Comparison of ENCODE assay signal across 11 mouse cellular contexts in the genomic region with DNA sequence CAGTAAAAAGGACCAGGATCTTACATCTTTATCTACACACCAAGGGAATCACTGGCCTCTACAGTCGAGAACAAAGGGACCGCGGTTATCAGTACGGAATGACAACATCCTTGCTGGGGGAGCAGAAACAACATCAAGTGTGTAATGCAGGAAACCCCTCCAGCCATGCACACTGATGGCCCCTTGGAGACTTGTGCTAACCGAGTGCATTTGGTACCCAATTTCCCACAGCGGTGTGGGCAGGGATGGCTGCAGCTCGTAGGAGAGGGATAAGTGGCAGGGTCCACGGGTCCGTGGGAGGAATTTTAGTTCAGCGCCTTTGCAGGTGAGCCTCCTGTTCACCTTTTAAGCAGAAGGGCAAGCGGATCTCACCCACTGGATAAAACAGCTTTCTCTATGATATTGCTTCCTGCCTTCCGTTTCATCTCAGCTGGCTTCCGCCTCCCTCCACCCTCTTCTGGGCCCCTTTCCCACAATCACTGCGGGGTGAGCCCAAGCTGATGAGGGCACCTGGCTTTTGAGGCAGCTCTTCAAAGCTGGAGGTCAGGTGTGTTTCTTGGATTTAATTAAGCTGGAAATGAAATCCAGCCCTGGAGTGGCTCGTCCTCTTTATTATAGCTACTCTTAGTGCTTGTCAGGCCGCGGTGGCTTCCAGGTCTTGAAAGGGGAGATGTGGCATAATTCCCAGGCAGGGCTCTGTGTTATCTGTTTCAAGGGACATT.
DNase-seq lines count a peak whose midpoint lies in the region; ATAC-seq and TF ChIP-seq lines count a peak whose summit lies in the region.
"Had no signal": no experiment of that assay in that cellular context is flagged by ENCODE, and none has a peak within 500 bp of the region (broad histone marks: within the 10 kb centered on the region; RNA-seq: fewer than 3 reads in every experiment).

No protein-coding gene starts in this region.

- H3K4me3 ChIP-seq in heart, embryonic 10.5 days: no peak overlapping the region
- H3K4me3 ChIP-seq in midbrain, embryonic 15.5 days: no peak overlapping the region
- H3K4me3 ChIP-seq in liver, postnatal 0 days (ENCODE audit: low read depth, low read length): no peak overlapping the region

- TF ChIP-seq EP300 in liver, postnatal 0 days (IDR thresholded peaks at IDR 0.05; ENCODE audit: low read depth): no peak

- no peak overlapping the region for H3K4me2 ChIP-seq in midbrain, embryonic 15.5 days
- H3K4me2 ChIP-seq in liver, postnatal 0 days (ENCODE audit: low read depth, low read length): no peak overlapping the region

- no peak for TF ChIP-seq CTCF in brain, embryonic 14.5 days (IDR thresholded peaks at IDR 0.05; ENCODE audit: borderline replicate concordance, extremely low read depth, insufficient read depth, insufficient read length)
- TF ChIP-seq CTCF in liver, postnatal 0 days (IDR thresholded peaks at IDR 0.05; ENCODE audit: low read depth): no peak

- peak; percentile 55; the same call in 1 of the 2 replicates for ATAC-seq in midbrain, embryonic 15.5 days (replicated peaks)
- no peak for ATAC-seq in liver, postnatal 0 days

- TF ChIP-seq POLR2A in brain, embryonic 14.5 days (IDR thresholded peaks at IDR 0.05; ENCODE audit: borderline replicate concordance, extremely low read depth, insufficient read depth, insufficient read length, poor library complexity, severe bottlenecking): no peak

- 0 out of 2 replicates have a peak overlapping the region, but pooled peaks have one; percentile 16 for H3K27ac ChIP-seq in heart, embryonic 10.5 days
- peak overlapping the region; percentile 65 for H3K27ac ChIP-seq in midbrain, embryonic 15.5 days
- H3K27ac ChIP-seq in liver, postnatal 0 days (ENCODE audit: low read depth): no peak overlapping the region

- DNase-seq in heart, embryonic 10.5 days (ENCODE audit: low spot score): no peak
- no peak for DNase-seq in heart, postnatal 10 days
- peak; percentile 77 for DNase-seq in brain, embryonic 14.5 days (ENCODE audit: low read depth)
- peak; percentile 28 to 45 for DNase-seq in cerebellum, postnatal 25 days
- no peak for DNase-seq in liver, postnatal 0 days
- DNase-seq in yolk sac, embryonic 10.5 days (ENCODE audit: low spot score): no peak
- no peak for DNase-seq in right cerebral cortex, postnatal 25 days
- DNase-seq: adrenal gland, adult 8-10 months; gastrocnemius, postnatal 36 days; lung, adult 2 months had no signal

- no peak overlapping the region for H3K9ac ChIP-seq in midbrain, embryonic 15.5 days
- H3K9ac ChIP-seq in liver, postnatal 0 days (replicated peaks): no peak overlapping the region

- WGBS in heart, embryonic 10.5 days: 48% methylated on average over 17 of the region's 17 CpGs
- 42% methylated on average over 17 of the region's 17 CpGs for WGBS in midbrain, embryonic 15.5 days
- 56% methylated on average over 17 of the region's 17 CpGs for WGBS in liver, postnatal 0 days (ENCODE audit: insufficient replicate concordance)

- H3K27me3 ChIP-seq in heart, embryonic 10.5 days (ENCODE audit: insufficient read depth, poor library complexity, severe bottlenecking): no peaks in the 10 kb centered on the region
- H3K27me3 ChIP-seq in midbrain, embryonic 15.5 days (replicated peaks): no peaks in the 10 kb centered on the region
- H3K27me3 ChIP-seq in liver, postnatal 0 days (ENCODE audit: insufficient read depth, low read length): no peaks in the 10 kb centered on the region

- no peaks in the 10 kb centered on the region for H3K36me3 ChIP-seq in heart, embryonic 10.5 days
- no peaks in the 10 kb centered on the region for H3K36me3 ChIP-seq in midbrain, embryonic 15.5 days (replicated peaks)
- H3K36me3 ChIP-seq in liver, postnatal 0 days (replicated peaks; ENCODE audit: insufficient read depth, low read length): no peaks in the 10 kb centered on the region

- H3K4me1 ChIP-seq in heart, embryonic 10.5 days: peaks cover 20% of the 10 kb centered on the region
- H3K4me1 ChIP-seq in midbrain, embryonic 15.5 days: peaks cover 22% of the 10 kb centered on the region
- no peaks in the 10 kb centered on the region for H3K4me1 ChIP-seq in liver, postnatal 0 days (ENCODE audit: insufficient read depth)

- intact Hi-C loops in heart, postnatal 10 days (cut with DNase I): no loop called here

- no peaks in the 10 kb centered on the region for H3K9me3 ChIP-seq in heart, embryonic 10.5 days
- H3K9me3 ChIP-seq in midbrain, embryonic 15.5 days: no peaks in the 10 kb centered on the region
- H3K9me3 ChIP-seq in liver, postnatal 0 days (ENCODE audit: low read length): no peaks in the 10 kb centered on the region

Comparison
In these comparisons a context has a peak if more than half of its experiments do, and no peak if none do; other contexts are left out.
1. DNase-seq: peak in brain, embryonic 14.5 days (single experiment) and cerebellum, postnatal 25 days (2 of 2); none in heart, embryonic 10.5 days (single experiment), heart, postnatal 10 days (0 of 2), liver, postnatal 0 days (single experiment), yolk sac, embryonic 10.5 days (single experiment) and right cerebral cortex, postnatal 25 days (single experiment).